Mouse (Mus musculus) ES-Bruce4 (cell line): ENCODE data around the gene Fastk.

ENCODE experiments used
- CTCF ChIP-seq: IDR thresholded peaks from one replicate; pipeline ENCODE4 v1.8.1; 2011; ENCODE audit warnings: low read depth, low read length
- POLR2A ChIP-seq: IDR thresholded peaks from one replicate; pipeline ENCODE4 v1.8.1; 2011; ENCODE audit warnings: low read length; ENCODE audit not compliant: insufficient read depth

GRCm38 (mm10) chr5:24389658-24390020 lies 55.4 kb downstream of the Fastk start:
- TF ChIP-seq CTCF: no peak
- TF ChIP-seq POLR2A: no peak
